Mouse (Mus musculus) G1E (cell line): ENCODE measurements at regions not wholly inside any gene's neighbourhood (a gene's known extent, or its start where the extent isn't known, plus 50 kb on each side); places are given as distances from the start of the nearest gene placed in this dataset.

Experiments
- CTCF ChIP-seq: IDR thresholded peaks from 2 replicates; pipeline ENCODE4 v1.5.1; 2012; ENCODE audit warnings: low read depth, low read length, inconsistent platforms, mixed read lengths
- POLR2AphosphoS5 ChIP-seq: IDR thresholded peaks from 2 replicates; pipeline ENCODE4 v1.6.1; 2012; ENCODE audit warnings: low read depth, low read length, inconsistent platforms; ENCODE audit not compliant: insufficient replicate concordance

DNA sequence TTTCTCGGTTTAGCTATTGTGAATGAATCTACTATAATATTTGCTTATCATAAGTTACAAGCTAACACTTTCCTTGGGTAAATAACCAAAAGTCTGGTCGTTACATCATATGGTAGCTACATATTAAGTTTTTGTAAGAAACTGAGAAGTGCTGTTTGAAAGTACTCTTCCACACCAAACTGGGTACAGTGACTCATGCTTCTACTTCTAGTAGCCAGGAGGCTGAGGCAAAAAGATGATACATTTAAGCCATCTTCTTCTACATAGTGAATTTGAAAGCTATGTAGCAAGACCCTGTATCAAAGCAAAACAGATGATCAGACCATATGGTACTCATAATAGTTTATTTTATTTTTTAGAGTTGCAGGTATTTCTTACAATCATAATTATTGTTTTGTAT lies 335.8 kb upstream of the Frg1 start:
- TF ChIP-seq CTCF = no peak
- no peak for TF ChIP-seq POLR2AphosphoS5
